Mouse (Mus musculus) MEL (cell line): ENCODE measurements around the gene Lmo2. TPM values are rescaled to one million over a fixed set of nuclear protein-coding genes. Genes with fewer than 3 reads are reported as not detected.

Experiments used
- DNase-seq: peaks from one replicate; pipeline ENCODE4 v3.0.0; 2011; ENCODE audit warnings: low read depth, low spot score
- H3K27ac ChIP-seq: 2 replicates; pipeline ENCODE4 v1.5.1; 2012; ENCODE audit warnings: low read depth, mild to moderate bottlenecking, control low read depth, low read length, moderate library complexity; ENCODE audit not compliant: control insufficient read depth
- H3K27me3 ChIP-seq, 2 experiments: fragments of 150-350 bp in 1 of 2; sonication (generic) in 1 of 2; 2 replicates each; pipeline ENCODE4 v1.6.1; 2012; ENCODE audit warnings: low read length in 2 of 2, mild to moderate bottlenecking in 2 of 2, improper control_type of control experiment in 1 of 2, moderate library complexity in 1 of 2; ENCODE audit not compliant: insufficient read depth in 2 of 2, control insufficient read depth in 1 of 2
- H3K36me3 ChIP-seq, 2 experiments: 2 replicates each; pipeline ENCODE4 v1.6.1; 2012 to 2014; ENCODE audit warnings: low read length in 2 of 2, improper control_type of control experiment in 1 of 2, inconsistent platforms in 1 of 2, mild to moderate bottlenecking in 1 of 2; ENCODE audit not compliant: insufficient read depth in 2 of 2, control insufficient read depth in 1 of 2
- H3K4me1 ChIP-seq, 2 experiments: fragments of 150-350 bp in 1 of 2; sonication (generic) in 1 of 2; 2 replicates each; pipeline ENCODE4 v1.6.1; 2012; ENCODE audit warnings: low read length in 2 of 2, improper control_type of control experiment in 1 of 2, mild to moderate bottlenecking in 1 of 2; ENCODE audit not compliant: insufficient read depth in 2 of 2, control insufficient read depth in 1 of 2
- H3K4me3 ChIP-seq, 2 experiments: fragments of 150-350 bp in 1 of 2; sonication (generic) in 1 of 2; 2 replicates each; pipeline ENCODE4 v1.5.1; 2012; ENCODE audit warnings: low read depth in 2 of 2, low read length in 2 of 2, mild to moderate bottlenecking in 2 of 2, moderate library complexity in 2 of 2, control low read depth in 1 of 2, improper control_type of control experiment in 1 of 2; ENCODE audit not compliant: control insufficient read depth in 1 of 2, insufficient read depth in 1 of 2
- H3K79me2 ChIP-seq: 2 replicates; pipeline ENCODE4 v1.6.1; 2012; ENCODE audit warnings: mild to moderate bottlenecking, low read length, moderate library complexity; ENCODE audit not compliant: control insufficient read depth, poor library complexity, insufficient read depth
- H3K9ac ChIP-seq: 2 replicates; pipeline ENCODE4 v1.6.1; 2012; ENCODE audit warnings: low read depth, mild to moderate bottlenecking, control low read depth, low read length, moderate library complexity; ENCODE audit not compliant: control insufficient read depth, poor library complexity, severe bottlenecking
- H3K9me3 ChIP-seq: fragments of 150-350 bp; sonication (generic); replicated peaks from 2 replicates; pipeline ENCODE4 v1.6.1; 2012; ENCODE audit warnings: mild to moderate bottlenecking, low read length, improper control_type of control experiment, moderate library complexity; ENCODE audit not compliant: insufficient read depth
- BHLHE40 ChIP-seq: IDR thresholded peaks from 2 replicates; pipeline ENCODE4 v1.6.1; 2012; ENCODE audit warnings: low read depth, mild to moderate bottlenecking, inconsistent platforms, low read length, improper control_type of control experiment, borderline replicate concordance
- CHD1 ChIP-seq: IDR thresholded peaks from 2 replicates; pipeline ENCODE4 v1.6.1; 2012; ENCODE audit warnings: low read depth, mild to moderate bottlenecking, inconsistent platforms, low read length, improper control_type of control experiment
- CHD2 ChIP-seq: IDR thresholded peaks from 2 replicates; pipeline ENCODE4 v1.6.1; 2011; ENCODE audit warnings: low read length, improper control_type of control experiment
- ELF1 ChIP-seq: IDR thresholded peaks from 2 replicates; pipeline ENCODE4 v1.6.1; 2014; ENCODE audit warnings: low read depth, mild to moderate bottlenecking, inconsistent platforms, low read length, improper control_type of control experiment, moderate library complexity
- EP300 ChIP-seq, 2 experiments: IDR thresholded peaks; 2 replicates each; pipeline ENCODE4 v1.6.1; 2011; ENCODE audit warnings: improper control_type of control experiment in 2 of 2, low read length in 2 of 2, low read depth in 1 of 2, mild to moderate bottlenecking in 1 of 2
- ETS1 ChIP-seq: IDR thresholded peaks from 2 replicates; pipeline ENCODE4 v1.6.1; 2012; ENCODE audit warnings: low read depth, mild to moderate bottlenecking, inconsistent platforms, low read length, improper control_type of control experiment, moderate library complexity
- GABPA ChIP-seq: IDR thresholded peaks from 2 replicates; pipeline ENCODE4 v1.6.1; 2012; ENCODE audit warnings: low read depth, mild to moderate bottlenecking, inconsistent platforms, low read length, improper control_type of control experiment, moderate library complexity
- GATA1 ChIP-seq: IDR thresholded peaks from 2 replicates; pipeline ENCODE4 v1.6.1; 2011; ENCODE audit warnings: low read depth, low read length, improper control_type of control experiment
- JUND ChIP-seq: IDR thresholded peaks from 2 replicates; pipeline ENCODE4 v1.6.1; 2011; ENCODE audit warnings: low read depth, mild to moderate bottlenecking, improper control_type of control experiment, low read length
- MAX ChIP-seq: IDR thresholded peaks from 2 replicates; pipeline ENCODE4 v1.6.1; 2011; ENCODE audit warnings: low read length, improper control_type of control experiment
- MAZ ChIP-seq: IDR thresholded peaks from 2 replicates; pipeline ENCODE4 v1.6.1; 2012; ENCODE audit warnings: low read depth, mild to moderate bottlenecking, inconsistent platforms, low read length, improper control_type of control experiment
- MYB ChIP-seq: IDR thresholded peaks from 2 replicates; pipeline ENCODE4 v1.6.1; 2011; ENCODE audit warnings: mild to moderate bottlenecking, low read depth, low read length, improper control_type of control experiment
- MYC ChIP-seq: IDR thresholded peaks from 2 replicates; pipeline ENCODE4 v1.6.1; 2011; ENCODE audit warnings: low read depth, mild to moderate bottlenecking, low read length, improper control_type of control experiment, moderate library complexity
- NELFE ChIP-seq: IDR thresholded peaks from 2 replicates; pipeline ENCODE4 v1.6.1; 2011; ENCODE audit warnings: low read depth, low read length, improper control_type of control experiment
- NRF1 ChIP-seq: IDR thresholded peaks from 2 replicates; pipeline ENCODE4 v1.6.1; 2014; ENCODE audit warnings: low read depth, mild to moderate bottlenecking, inconsistent platforms, low read length, improper control_type of control experiment, moderate library complexity; ENCODE audit not compliant: poor library complexity, insufficient read depth, severe bottlenecking
- POLR2A ChIP-seq, 2 experiments: IDR thresholded peaks; 2 replicates each; pipeline ENCODE4 v1.6.1; 2011 to 2012; ENCODE audit warnings: low read length in 2 of 2, mild to moderate bottlenecking in 2 of 2, control low read depth in 1 of 2, improper control_type of control experiment in 1 of 2, low read depth in 1 of 2, moderate library complexity in 1 of 2; ENCODE audit not compliant: control insufficient read depth in 1 of 2, insufficient read depth in 1 of 2, poor library complexity in 1 of 2
- POLR2AphosphoS2 ChIP-seq: IDR thresholded peaks from 2 replicates; pipeline ENCODE4 v1.6.1; 2011; ENCODE audit warnings: low read length, improper control_type of control experiment
- RCOR1 ChIP-seq: IDR thresholded peaks from 2 replicates; pipeline ENCODE4 v1.6.1; 2012; ENCODE audit warnings: low read depth, mild to moderate bottlenecking, inconsistent platforms, low read length, improper control_type of control experiment
- SIN3A ChIP-seq: IDR thresholded peaks from 2 replicates; pipeline ENCODE4 v1.6.1; 2012; ENCODE audit warnings: low read length, improper control_type of control experiment, inconsistent platforms
- TAL1 ChIP-seq: IDR thresholded peaks from 2 replicates; pipeline ENCODE4 v1.6.1; 2012; ENCODE audit warnings: mild to moderate bottlenecking, inconsistent platforms, low read length, moderate library complexity, mixed read lengths
- TBP ChIP-seq: IDR thresholded peaks from 2 replicates; pipeline ENCODE4 v1.8.0; 2011; ENCODE audit warnings: low read depth, low read length, improper control_type of control experiment
- TCF12 ChIP-seq: IDR thresholded peaks from 2 replicates; pipeline ENCODE4 v1.6.1; 2014; ENCODE audit warnings: low read depth, mild to moderate bottlenecking, inconsistent platforms, low read length, improper control_type of control experiment, moderate library complexity
- UBTF ChIP-seq: IDR thresholded peaks from 2 replicates; pipeline ENCODE4 v1.6.1; 2012; ENCODE audit warnings: low read depth, mild to moderate bottlenecking, inconsistent platforms, low read length, improper control_type of control experiment, moderate library complexity, borderline replicate concordance; ENCODE audit not compliant: insufficient read depth
- ZC3H11A ChIP-seq: IDR thresholded peaks from 2 replicates; pipeline ENCODE4 v1.6.1; 2012; ENCODE audit warnings: low read depth, mild to moderate bottlenecking, inconsistent platforms, low read length, improper control_type of control experiment
- ZKSCAN1 ChIP-seq: IDR thresholded peaks from 2 replicates; pipeline ENCODE4 v1.6.1; 2012; ENCODE audit warnings: low read depth, mild to moderate bottlenecking, inconsistent platforms, low read length, improper control_type of control experiment, moderate library complexity
- ZMIZ1 ChIP-seq: IDR thresholded peaks from 2 replicates; pipeline ENCODE4 v1.6.1; 2012; ENCODE audit warnings: low read depth, mild to moderate bottlenecking, inconsistent platforms, low read length, improper control_type of control experiment, moderate library complexity
- ZNF384 ChIP-seq: IDR thresholded peaks from 2 replicates; pipeline ENCODE4 v1.6.1; 2012; ENCODE audit warnings: low read depth, mild to moderate bottlenecking, inconsistent platforms, low read length, improper control_type of control experiment
- polyA plus RNA-seq, 2 experiments: library from polyadenylated mRNA; stranded (reverse) in 1 of 2; unstranded in 1 of 2; fragments of >175 nt in 1 of 2; fragments of >200 nt in 1 of 2; gene quantifications; 2 replicates each; pipeline versions ENCODE4 v1.2.1 to v1.2.4; 2012; ENCODE audit warnings: low replicate concordance in 2 of 2, low read depth in 1 of 2; ENCODE audit not compliant: insufficient read length in 2 of 2, insufficient read depth in 1 of 2, missing spikeins in 1 of 2
- total RNA-seq: library from RNA; depleted of rRNA; stranded (reverse); fragments of 300-350 nt; gene quantifications from 2 replicates; pipeline ENCODE4 v1.2.3, GENCODE M21; 2012; rRNA removed

Gene Lmo2
- total RNA-seq (258 and 278 TPM in 2 replicates), polyA plus RNA-seq (100 to 1,000 TPM in 1 of 2 experiments, 10 to 100 TPM in 1; 96.2 to 184 TPM)

DNA sequence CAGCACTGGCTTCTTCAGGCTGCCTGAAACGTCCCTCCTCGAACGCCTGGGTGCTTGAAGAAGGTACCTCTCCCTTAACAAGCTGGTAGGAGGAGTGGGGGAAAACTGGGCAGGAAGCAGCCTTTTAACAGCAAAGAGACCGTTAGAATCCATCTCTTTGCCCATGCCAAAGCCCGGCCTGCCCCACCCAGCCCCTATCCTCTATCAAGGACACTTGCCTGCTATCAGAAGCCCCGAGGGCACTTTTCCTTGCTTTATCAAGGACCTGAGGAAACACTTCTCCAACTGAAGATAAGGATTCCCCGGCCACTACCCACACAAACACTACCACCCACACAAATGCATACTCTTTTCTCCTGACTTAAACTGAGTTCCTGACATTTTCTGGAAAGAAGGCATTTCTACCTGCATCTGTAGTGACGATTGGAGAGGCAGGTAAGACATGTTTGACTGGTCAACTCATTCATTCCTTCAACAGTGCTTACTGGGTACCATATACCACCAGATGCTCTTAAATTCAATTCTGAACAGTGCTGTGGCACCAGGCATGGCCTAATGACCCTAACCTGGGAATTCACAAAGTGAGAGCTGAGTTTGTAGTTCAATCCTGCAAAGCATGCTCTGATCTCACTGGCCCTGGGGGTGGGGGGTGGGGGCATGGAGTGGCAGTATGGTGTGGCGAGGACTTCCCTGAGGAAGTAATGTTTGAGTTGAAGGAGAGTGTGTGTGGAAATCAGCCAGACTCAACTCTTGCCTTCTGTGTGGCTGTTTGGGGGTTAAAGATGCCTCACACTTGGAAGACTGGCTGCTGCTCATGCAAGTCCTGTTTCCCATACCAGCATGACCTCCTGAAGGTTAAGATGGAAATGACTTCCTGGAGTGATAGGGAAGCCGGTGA lies at the start of gene Lmo2:
TSS of gene Lmo2 (plus strand) at position 338 of the 898 bp plus-strand sequence.
- Histone ChIP-seq H3K9me3 (no peaks in the 10 kb centered on the region), H3K4me3 (peak within 1 kb of the TSS; percentile 49 to 59), H3K79me2 (peaks cover 51% of the 10 kb centered on the region), H3K27me3 (no peaks in the 10 kb centered on the region), H3K4me1 (peaks cover 27 to 58% of the 10 kb centered on the region in 2 experiments), H3K36me3 (peaks cover 0 to 66% of the 10 kb centered on the region in 2 experiments; a peak in 2 of 4 replicates), H3K27ac (peak within 1 kb of the TSS; percentile 93), H3K9ac (peak within 1 kb of the TSS; percentile 73)
- peak; percentile 59 for TF ChIP-seq NELFE
- TF ChIP-seq CHD1, result peak; percentile 95; the same call in 1 of the 2 replicates
- TF ChIP-seq ZC3H11A, result no peak
- no peak for TF ChIP-seq ZNF384
- TF ChIP-seq EP300 (IDR thresholded peaks at IDR 0.05; ENCODE audit: low read depth in 1 of 2, low read length in 2 of 2), result peak; percentile 98 to 100
- peak; percentile 90 for TF ChIP-seq ETS1
- peak; percentile 93 for TF ChIP-seq ZMIZ1
- TF ChIP-seq JUND, result peak; percentile 92
- TF ChIP-seq TCF12, result peak; percentile 95
- TF ChIP-seq ZKSCAN1, result no peak
- TF ChIP-seq TBP, result peak; percentile 88
- TF ChIP-seq SIN3A, result peak; percentile 95
- no peak for TF ChIP-seq NRF1
- TF ChIP-seq MAZ, result peak; percentile 69; the same call in 1 of the 2 replicates
- TF ChIP-seq MAX, result no peak
- 0 out of 2 replicates have a peak, but pooled peaks have one; percentile 44 for TF ChIP-seq UBTF
- peak; percentile 99 for TF ChIP-seq GATA1
- peak; percentile 95 for TF ChIP-seq MYB
- no peak; the same call in none of the 2 replicates for TF ChIP-seq MYC
- no peak for TF ChIP-seq ELF1
- TF ChIP-seq POLR2A (IDR thresholded peaks at IDR 0.05; ENCODE audit: control insufficient read depth in 1 of 2, insufficient read depth in 1 of 2, low read depth in 1 of 2, low read length in 2 of 2, poor library complexity in 1 of 2), result peak; percentile 40 to 66; a peak in 2 of 4 replicates
- TF ChIP-seq POLR2AphosphoS2, result peak; percentile 40
- peak; percentile 49 for TF ChIP-seq TAL1
- TF ChIP-seq GABPA, result no peak
- TF ChIP-seq RCOR1, result peak; percentile 78; the same call in 1 of the 2 replicates
- peak; percentile 49; the same call in 1 of the 2 replicates for TF ChIP-seq BHLHE40
- 0 out of 2 replicates have a peak, but pooled peaks have one; percentile 14 for TF ChIP-seq CHD2
- peak; percentile 80 for DNase-seq
